Mouse (Mus musculus) brain, embryonic 14.5 days (tissue): ENCODE results near the gene Plekha4.

Experiments used
- CTCF ChIP-seq: fragments of 200-500 bp; IDR thresholded peaks from 2 replicates; pipeline ENCODE4 v1.5.1; 2012; ENCODE audit warnings: inconsistent platforms, mild to moderate bottlenecking, moderate library complexity, borderline replicate concordance; ENCODE audit not compliant: insufficient read depth, insufficient read length; ENCODE audit errors: extremely low read depth
- POLR2A ChIP-seq: fragments of 200-500 bp; IDR thresholded peaks from 2 replicates; pipeline ENCODE4 v1.6.1; 2012; ENCODE audit warnings: mild to moderate bottlenecking, inconsistent platforms, borderline replicate concordance; ENCODE audit not compliant: poor library complexity, insufficient read depth, insufficient read length, severe bottlenecking; ENCODE audit errors: extremely low read depth

- no peak for TF ChIP-seq CTCF
- TF ChIP-seq POLR2A, result no peak
Measured at GRCm38 (mm10) chr7:45487861-45488292, 38.3 kb upstream of the Plekha4 start.
